Mouse (Mus musculus): ENCODE measurements around the gene 9630041A04Rik.

The 9630041A04Rik gene

DNA sequence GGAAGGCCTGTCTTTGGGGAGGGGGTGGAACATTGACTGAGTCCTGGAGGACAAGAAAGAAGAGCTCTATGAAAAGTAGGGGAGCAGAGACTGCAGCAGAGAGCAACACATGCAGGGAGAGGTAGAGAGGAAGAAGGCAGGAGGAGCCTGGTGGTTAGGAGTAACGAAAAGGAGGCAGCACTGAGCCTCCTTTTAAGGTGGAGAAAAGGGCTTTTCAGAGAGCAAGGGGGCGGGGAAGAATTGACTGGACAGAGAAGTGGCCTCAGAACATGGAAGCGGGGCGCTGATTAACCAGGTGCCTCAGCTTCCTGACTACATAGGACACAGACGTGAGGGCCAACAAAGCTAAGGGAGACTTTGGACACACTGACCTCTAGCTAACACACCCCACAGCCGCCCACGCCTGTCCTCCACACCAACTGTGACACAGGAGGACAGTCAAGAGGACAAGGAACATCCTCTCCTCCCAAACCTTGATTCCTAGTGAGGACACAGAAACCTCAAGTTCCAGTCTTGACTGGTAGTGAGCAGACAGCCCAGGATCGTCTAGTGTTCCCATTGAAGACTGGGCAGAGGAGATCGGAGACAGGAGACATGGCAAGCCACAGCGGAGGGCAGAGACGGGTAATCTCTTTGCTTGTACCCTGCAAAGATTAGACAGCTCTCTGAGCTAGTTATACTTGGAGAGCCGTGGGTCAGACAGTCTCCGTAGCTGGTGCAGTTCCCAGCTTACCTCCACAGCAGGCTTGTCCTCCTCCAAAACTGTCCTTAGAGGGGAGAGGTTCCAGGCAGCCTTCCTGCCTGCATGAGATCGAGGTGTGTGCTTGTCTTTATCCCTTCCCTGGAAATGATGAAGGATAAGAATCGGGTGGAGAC lies at the start of gene 9630041A04Rik:
9630041A04Rik (plus strand) TSS at position 246 of the 876 bp plus-strand sequence.
- no peak for DNase-seq (ENCODE audit: low read depth, low spot score)

DNA sequence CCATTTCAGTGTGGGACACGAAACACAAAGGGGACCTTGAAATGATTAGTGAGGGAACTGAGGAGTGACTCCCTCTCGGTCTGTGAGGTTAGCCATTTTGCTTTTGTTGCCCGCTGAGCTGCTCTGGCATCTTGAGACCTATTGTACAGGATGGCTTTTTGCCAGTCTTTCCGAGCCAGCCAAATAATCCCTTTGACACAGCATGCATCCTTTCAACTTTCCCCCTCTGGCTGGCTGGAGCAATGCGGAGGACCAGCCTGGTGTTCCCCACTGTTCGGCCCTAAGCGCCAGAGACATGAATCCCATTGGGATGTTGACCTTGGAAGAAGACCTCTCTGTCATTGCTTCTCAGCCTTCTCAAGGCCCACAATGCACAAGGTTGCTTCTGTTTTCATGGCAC lies 37.7 kb upstream of the 9630041A04Rik start:
- DNase-seq (ENCODE audit: low read depth, low spot score), result no peak

DNA sequence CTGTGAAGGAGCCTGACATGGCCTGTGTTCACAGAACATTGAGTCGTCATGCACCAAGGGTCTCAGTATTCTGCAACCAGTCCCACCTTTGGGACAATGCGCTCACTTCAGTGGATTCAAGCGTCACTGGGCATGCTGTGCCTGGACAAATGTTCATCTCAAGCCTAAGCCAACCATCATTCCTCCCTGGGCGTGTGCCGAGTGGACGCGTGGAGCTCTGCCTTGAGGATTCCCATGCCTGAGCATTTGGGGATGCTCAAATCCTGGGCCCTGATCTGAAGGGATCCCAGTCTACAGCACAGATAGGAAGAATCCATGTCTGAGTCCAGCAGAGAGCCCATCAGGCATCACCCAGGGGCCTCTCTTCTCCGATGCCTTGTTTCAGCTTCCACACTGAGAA lies 36.0 kb upstream of the 9630041A04Rik start:
- DNase-seq (ENCODE audit: low read depth, low spot score), result no peak

DNA sequence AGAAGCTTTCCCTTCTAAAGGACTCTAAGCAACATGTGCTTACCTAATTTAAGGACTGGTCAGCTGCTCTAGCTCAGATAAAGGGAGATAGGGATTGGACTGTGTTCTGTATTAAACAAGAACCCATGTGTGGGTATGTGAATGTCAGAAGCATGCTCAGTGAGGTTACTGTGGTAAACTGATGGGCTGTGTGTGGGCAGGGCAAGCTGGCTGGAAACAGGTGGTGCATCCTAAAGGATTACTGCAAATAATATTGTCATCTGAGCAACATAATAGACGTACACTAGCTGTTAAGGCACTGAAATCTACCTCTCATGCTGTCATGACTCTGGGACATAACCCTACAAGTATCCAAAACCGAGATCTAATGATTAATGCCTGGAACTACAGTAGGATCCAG lies 28.0 kb upstream of the 9630041A04Rik start:
- DNase-seq (ENCODE audit: low read depth, low spot score), result no peak

DNA sequence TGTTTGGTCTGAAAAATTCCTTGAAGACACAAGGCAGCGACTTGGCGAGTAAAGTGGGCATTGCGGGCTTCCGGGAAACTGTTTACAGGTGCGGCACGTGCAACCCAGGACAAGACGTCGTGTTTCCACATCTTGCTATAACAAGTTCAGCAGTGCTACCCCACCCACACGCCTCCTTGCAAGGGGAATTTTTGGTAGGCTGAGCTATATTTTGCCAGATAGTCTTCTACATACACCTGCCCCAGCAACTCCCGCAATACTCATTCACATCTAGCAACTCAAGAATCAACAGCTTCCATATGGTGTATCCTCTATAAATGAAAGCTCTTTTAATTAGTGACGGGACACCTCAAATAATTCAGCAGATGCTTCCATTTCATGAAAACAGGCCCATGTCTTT lies 20.5 kb upstream of the 9630041A04Rik start:
- DNase-seq (ENCODE audit: low read depth, low spot score), result no peak

DNA sequence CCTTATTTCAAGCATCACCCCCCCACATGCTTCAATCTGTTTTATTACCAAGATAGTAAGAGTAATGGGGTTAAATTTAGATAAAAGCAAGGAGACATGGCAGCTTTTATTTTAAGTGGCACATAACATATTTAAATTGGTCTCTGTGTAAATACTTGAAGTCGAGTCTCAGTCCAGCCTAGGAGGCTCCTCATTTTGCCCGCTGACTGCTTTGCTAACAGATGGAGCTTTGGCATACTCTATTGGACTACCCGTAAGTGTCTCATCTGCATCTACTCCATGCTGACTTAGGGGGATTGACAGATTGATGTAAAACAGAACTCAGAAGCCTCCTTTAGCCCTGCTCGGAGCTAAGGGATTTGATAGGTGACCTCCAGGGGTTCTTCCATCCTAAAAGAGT lies 17.7 kb upstream of the 9630041A04Rik start:
- DNase-seq (ENCODE audit: low read depth, low spot score), result no peak

DNA sequence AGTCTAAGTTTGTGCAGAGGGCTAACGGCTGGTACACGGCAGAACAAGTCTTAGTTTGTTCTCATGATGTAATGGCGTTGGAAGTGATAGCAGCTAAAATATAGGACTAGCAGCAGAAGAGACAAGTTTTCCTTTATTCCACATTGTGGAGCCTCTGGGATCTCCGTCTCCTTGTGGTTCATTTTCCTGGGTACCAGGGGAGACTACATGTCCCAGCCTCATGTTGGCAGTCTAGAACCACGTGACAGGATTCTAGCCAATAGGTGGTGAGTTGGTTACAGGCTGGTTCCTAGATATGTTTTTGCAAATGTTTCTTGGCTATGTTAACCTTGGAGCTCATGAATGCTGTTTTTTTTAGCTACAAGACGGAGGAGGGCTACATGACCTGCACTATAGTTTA lies 15.9 kb upstream of the 9630041A04Rik start:
- DNase-seq (ENCODE audit: low read depth, low spot score), result no peak

DNA sequence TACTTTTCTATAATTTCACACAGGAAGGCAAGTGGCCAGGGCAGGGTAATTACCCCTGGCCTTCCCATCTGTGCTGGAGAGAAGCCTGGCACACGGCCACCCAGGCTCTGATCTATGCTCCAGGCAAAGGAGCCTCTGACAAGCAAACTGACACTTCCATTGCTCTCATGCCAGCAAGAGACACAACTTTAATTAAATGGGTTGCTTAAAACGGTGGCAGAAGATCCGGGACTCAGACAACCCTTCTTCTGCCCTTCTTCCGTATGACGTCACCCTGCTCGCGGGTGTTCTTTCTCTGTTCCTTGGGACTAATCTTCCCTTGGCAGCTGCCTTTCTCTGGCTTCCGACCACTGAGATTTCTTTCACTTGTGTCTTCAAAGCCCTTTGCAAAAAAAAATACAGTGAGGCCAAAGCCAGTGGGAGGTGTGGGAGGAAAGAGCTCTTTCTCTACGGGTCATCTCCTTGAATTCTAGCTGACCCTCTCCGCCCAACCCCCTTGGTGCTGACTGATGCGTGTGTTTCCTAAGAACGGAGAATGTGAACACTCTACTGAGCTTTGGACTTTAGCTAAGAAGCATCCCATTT lies 932 bp downstream of the 9630041A04Rik start:
- DNase-seq (ENCODE audit: low read depth, low spot score), result peak; percentile 51

DNA sequence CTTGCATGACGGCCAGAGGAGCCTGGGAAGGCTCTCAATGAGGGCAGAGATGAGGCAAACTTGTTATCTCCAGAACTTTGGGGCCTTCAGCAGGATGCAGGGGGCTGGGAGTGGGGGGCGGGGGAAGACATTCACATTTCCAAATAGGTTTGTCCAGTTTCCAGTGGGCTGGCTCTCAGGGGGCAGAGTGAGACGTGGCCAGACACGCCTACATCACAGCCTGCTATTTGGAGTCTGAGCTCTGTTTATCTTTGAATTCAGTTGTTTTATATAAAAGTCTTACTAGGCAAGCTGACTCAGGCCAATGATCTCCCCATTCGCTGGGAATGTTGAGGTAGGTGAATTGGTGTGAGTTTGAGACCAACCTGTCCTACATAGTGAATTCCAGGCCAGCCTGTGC lies 1.5 kb downstream of the 9630041A04Rik start:
- no peak for DNase-seq (ENCODE audit: low read depth, low spot score)

DNA sequence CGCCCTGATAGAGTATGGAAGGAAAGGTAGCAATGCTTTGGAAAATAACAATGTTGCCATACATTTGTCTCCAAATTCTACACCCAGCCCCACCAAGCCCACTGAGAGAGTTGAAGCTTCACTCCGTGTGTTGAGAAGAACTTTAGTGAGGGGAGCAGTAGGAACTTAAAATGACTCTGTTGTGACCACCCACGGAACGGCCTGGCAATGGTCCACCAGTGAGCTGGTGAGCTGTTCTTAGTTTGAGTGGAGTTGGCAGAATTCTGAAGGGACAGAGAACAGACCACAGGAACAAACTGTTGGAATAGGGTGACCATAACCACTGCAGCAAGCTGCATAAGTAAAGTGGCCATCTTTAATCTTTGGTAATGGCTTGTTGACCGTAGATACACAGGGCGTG lies 7.0 kb downstream of the 9630041A04Rik start:
- no peak for DNase-seq (ENCODE audit: low read depth, low spot score)

DNA sequence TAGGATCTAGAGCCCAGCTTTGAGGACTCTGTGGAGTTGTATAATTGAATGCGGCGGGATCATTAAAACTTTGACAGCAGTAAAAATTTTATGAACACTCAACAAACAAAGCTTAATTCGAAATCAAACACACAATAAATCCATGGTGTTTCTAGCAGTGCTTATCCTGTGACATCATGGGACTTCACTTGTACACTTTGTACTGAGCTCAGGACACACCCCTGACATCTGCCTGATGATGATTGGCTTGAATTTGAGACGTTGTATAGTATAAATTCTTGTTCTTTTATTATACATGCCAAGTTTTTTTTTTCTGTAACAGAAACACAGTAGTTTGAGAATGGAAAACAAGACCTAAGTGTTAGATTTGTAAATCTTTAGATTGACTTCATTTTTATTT lies 8.4 kb downstream of the 9630041A04Rik start:
- no peak for DNase-seq (ENCODE audit: low read depth, low spot score)

DNA sequence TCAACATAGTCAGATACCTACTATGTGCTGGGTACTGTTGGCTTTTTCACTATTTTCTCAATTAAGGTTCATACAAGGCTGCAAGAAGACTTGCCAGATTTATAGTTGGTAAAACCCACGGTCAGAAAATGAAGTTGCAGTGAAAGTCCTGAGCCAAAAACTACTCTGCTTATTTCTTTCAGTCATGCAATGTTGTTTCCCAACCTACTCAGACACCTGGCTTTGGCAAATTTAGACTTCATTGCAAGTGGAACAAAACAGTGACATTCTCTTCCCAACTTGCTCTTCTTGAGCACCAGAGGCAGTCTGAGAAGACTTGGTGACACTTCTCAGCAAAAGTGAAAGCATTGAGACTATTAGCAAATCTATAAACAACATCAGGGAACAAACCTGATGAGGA lies 13.7 kb downstream of the 9630041A04Rik start:
- no peak for DNase-seq (ENCODE audit: low read depth, low spot score)

DNA sequence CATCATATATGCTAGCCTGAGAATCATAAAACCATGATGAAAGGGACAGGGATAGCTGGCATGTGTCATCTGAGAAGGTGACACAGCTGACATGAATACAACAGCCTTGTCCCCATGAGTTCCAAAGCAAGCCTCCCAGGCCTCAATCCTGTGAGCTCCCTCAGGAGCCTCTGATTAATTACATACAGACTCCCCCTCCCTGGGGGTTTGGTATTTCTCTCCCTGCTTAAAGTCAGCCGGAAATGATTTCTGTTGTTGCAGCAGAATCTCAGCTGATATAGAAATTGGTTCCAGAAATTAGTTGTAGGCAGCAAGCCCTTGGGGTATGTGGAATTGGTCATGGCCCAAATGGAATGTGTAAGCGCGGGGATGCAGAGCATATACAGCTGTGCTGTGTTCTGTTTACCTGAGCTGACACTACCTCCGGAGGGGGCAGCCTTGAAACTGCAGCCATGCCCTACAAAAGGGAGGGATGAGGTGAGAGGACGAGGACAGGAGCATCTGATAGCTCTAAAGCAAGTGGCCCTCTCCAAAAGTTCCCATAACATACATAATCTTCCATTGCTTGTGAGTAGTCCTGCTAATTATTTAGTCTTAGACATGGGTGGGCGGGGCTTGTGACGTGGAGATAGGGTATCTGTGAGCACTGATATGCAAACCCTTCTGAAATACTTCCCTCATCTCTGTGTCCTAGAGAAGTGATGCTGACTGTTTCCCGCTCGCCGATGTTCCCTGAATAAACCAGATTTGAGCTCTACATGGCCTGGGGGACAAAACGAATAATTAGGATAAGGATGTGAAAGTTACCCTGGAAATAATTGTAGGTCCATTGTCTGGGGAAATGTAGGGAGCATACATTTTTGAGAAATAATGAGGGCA lies 15.7 kb downstream of the 9630041A04Rik start:
- DNase-seq (ENCODE audit: low read depth, low spot score), result no peak

DNA sequence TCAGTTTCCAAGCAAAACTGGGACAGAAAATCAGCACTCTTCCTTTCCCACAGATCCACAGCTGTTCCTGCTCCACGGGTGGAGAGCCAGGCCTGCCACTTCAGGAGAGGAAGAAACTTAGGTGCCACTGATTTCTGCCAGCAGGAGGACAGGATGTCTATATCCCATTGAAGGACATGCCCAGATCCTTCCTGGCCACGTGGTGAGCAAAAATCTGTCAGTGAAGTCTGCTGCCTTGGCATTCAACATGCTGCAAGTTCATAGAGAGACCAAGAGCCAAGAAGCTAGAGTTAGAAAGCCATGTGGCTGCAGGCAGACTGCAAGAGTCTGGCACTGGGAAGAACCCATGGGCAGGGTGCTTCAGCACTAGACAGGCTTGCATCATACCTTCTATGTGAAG lies 21.7 kb downstream of the 9630041A04Rik start:
- no peak for DNase-seq (ENCODE audit: low read depth, low spot score)

DNA sequence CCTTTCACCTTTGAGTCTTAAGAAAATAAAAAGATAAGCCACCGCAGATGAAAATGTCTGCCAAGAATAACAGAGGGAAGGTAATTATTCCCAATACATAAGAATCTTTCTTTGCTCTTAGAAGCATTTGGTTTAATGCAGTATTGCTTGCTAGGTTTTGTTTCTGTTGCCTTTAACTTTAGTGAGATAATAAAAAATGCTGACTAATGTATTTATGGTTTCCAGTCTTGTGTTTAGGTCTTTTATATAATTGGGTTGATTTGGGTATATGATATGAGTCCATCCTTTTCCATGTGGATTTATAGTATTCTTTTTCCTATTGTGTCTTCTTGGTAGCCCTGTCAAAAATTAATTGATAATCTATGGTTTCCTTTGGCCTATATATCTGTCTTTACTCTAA lies 36.2 kb downstream of the 9630041A04Rik start:
- no peak for DNase-seq (ENCODE audit: low read depth, low spot score)

DNA sequence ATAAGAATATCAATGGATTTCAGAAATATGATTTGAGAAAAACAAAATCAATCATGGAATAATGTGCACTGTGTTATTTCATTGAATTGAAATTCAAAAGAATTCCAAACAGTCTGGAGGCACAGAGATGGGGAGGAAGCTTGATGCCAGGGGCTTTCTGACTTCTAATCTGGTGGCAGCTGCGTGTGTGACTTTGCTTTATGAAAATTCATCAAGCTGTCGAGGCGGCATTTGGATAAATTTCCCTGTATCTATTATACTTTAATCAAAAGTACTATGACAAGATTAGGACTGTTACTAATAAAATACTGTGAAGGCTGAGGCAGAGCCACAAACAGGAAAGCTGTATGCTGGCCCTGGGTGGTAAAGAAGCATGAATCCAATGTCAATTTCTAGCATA lies 41.8 kb downstream of the 9630041A04Rik start:
- DNase-seq (ENCODE audit: low read depth, low spot score), result no peak

DNA sequence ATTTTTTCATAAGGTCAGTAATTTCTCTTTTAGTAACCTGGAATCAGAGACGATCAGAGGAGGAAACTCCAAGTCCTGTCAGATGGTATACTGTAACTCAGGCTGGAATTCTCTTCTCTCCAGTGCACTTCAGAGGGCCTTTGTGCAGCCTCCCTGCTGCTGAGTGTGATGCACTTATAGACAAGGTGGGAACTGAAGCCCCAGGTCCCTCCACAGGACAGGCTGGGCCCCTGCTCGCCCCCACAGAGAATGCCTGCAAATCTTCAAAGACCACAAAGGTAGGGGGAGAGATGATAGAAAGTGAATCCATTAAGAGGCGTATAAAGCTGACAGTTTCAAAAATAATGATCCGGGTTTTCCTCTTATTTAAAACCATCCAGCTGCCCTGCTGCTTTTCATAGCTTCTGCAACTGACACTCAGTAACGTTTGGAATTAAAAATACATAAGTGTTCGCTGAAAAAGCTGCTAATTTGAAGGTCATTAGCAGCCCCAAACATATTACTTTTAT lies 46.2 kb downstream of the 9630041A04Rik start:
- DNase-seq (ENCODE audit: low read depth, low spot score), result no peak

DNA sequence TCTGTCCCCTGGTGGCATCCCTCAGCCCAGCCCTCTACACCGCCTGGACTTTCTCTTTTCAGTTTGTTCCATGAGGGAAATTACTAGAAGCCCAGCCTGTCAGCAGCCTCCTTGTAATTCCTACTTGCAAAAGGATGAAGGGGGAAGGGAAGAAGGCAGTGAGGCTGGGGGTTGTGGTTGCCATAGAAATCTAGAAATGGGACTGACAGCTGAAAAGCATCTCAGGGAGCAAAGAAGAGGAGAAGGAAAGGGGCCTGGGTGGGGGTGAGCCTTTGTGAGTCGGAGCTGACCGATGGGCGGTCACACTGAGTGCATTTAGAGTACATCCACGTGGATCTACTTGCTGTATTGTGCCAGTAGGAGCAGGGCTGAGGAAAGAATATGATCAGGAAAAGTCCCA lies 47.2 kb downstream of the 9630041A04Rik start:
- no peak for DNase-seq (ENCODE audit: low read depth, low spot score)

DNA sequence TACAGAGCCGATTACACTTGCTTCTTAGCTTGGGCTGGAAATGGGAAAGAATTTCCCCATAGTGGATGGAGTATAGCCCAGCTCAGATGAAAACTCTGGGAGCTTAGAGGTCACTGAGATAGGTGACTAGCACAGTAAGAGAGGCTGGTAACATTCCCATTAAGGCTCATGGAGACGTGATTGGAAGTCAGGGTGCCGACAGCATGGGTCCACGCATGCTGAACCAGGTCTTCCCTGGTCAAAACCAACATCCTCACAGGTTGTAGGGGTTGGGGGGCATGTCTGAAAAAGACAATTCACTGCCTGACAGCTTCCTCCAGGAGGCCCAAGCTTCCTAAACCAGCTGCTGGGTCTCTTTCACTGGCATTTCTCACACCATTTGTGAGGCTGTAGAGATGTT lies 47.9 kb downstream of the 9630041A04Rik start:
- no peak for DNase-seq (ENCODE audit: low read depth, low spot score)

DNA sequence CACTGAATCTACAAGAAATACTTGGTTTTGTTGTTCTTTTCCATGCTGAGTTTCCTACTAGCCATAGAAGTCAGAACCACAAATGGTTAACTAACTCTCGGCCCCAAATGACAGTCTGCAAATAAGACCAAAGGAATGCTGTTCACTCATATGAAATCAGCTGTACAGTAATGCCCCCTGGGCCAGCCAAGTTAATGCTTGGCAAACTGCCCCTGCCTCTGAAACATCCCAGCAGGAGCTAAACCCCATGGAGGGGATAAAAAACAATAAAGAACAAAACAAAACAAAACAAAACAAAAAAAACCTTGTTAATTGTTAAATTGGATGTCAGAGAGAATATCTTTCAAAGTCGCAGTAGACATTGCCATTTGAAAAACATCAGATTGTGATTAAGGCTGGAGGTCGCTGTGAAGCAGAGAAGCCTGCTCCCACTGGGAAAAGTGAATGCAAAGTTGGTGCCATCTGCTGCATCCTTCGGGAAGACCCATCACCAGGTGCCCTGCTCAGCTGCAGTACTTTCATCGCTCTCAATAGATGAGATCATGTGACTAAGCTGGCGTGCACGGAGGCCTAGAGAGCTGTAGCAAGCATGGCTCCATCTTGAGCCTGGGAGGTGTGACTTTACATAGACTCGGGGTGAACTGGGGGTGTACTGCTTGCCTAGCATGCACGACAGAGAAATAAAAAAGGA lies 49.7 kb downstream of the 9630041A04Rik start:
- DNase-seq (ENCODE audit: low read depth, low spot score), result no peak

DNA sequence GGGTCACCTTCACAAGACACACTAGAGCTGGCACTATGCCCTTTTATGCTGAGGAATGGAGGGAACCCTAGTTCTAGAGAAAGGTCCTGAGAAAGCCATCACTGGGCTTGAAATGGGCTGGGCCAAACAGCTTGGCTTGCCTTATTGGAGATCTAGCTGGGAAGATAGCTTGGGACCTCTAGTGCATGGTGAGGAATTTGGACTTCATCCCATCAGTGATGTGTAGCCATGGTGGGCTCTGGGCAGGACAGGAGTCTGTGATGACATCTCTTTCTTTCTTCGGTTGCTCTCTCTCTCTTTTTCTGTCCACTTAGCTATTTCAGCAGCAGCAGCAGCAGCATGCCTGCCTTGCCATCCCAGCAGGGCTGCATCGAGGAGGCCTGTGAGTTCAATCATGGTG lies 53.4 kb downstream of the 9630041A04Rik start:
- DNase-seq (ENCODE audit: low read depth, low spot score), result no peak

DNA sequence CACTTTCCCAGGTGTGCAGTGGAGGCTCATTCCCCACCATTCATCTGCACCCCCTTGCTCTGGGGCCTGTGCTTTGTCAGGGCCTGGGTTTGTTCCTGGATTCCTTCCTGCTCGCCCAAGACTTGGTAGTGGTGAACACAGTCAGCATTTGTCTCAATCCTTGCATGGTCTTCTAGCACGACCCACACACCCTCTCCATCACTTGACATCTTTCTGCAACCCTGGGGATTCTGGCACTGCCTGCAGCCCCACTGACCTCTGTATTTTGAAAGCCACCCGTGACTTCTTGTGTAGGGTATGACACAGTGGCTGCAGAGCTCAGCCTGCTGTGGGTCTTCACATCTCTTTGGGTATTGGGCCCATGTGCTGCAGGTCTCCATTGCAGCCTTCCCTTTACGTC lies 57.1 kb downstream of the 9630041A04Rik start:
- no peak for DNase-seq (ENCODE audit: low read depth, low spot score)

Data from brain, embryonic 18.5 days (tissue).